Mouse (Mus musculus): ENCODE measurements around the gene Spc24. TPM values are rescaled to one million over a fixed set of nuclear protein-coding genes. Genes with fewer than 3 reads are reported as not detected.

Gene Spc24
- total RNA-seq, 2 experiments from 2014 or later: 0.77 to 2.2 TPM

DNA sequence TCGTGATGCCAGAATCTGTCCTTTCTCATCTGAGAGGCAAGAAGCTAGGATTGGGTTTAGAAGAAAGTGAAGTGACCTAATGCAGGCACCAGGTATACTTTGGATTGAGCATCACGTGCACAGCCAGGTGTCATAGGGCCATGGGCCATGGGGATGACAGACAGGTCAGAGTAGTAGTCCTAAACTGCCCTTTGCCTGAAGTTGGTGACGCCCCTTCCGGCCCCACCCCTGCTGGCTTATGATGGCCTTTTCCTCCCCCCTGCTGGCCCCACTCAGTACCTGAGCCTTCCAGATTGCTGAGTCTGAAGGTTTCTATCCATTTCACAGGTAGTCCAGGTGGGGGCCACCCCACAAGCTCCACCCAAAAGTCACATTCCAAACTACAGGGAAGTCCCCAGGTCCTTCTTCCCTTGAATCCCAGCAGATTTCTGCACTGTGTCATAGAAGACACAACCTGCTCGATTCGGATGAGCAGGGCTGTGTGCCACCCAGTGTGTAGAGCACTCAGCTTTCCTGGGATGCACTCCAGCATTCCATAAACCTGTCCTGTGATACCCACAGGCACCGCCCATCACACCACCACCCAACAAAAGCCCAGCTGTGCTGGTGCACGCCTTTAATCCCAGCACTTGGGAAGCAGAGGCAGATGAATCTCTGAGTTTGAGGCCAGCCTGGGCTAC, 53.4 kb downstream of the Spc24 start:
- no peak for DNase-seq

GRCm38 (mm10) chr9:21706085-21706484, 54.0 kb downstream of the Spc24 start:
- no peak for DNase-seq

Small RNA genes within 50 kb of the gene (microRNA-seq; reads per million reads assigned to microRNA genes)
- gene Mir7083 (ENCODE audit: borderline replicate concordance in 2 of 2): 0.74 to 4.0 reads per million in 2 experiments

Other genes starting within 250 kb of the Spc24 start
- under 1 TPM; 0.56 to 0.67 TPM for gene AB124611, start 234.1 kb downstream of the Spc24 start, total RNA-seq (2021)
- gene Carm1, start 213.4 kb downstream of the Spc24 start, total RNA-seq (2021): 10 to 100 TPM; 58.2 to 60.9 TPM
- 10 to 100 TPM; 41.6 to 41.8 TPM for gene Timm29, start 167.6 kb downstream of the Spc24 start, total RNA-seq (2021)
- gene Yipf2, start 167.5 kb downstream of the Spc24 start, total RNA-seq (2021): 1 to 10 TPM; 3.5 to 5.1 TPM
- gene Smarca4, start 144.1 kb downstream of the Spc24 start, total RNA-seq (2021): 10 to 100 TPM; 39.3 to 39.6 TPM
- gene Ldlr, start 36.8 kb downstream of the Spc24 start, total RNA-seq (2021): 1 to 10 TPM; 4.1 to 5.3 TPM
- 10 to 100 TPM; 14.3 to 17.5 TPM for gene Kank2, start 38.4 kb upstream of the Spc24 start, total RNA-seq (2021)
- under 1 TPM in 1 of 2 experiments, not detected in 1; 0.43 TPM for gene Angptl8, start 75.2 kb upstream of the Spc24 start, total RNA-seq (2021)
- 10 to 100 TPM; 10.7 to 14.7 TPM for gene Dock6, start 92.3 kb upstream of the Spc24 start, total RNA-seq (2021)
- gene Rab3d, start 157.9 kb upstream of the Spc24 start, total RNA-seq (2021): 1 to 10 TPM; 3.4 to 6.0 TPM
- under 1 TPM; 0.38 to 0.51 TPM for gene Ccdc159, start 167.2 kb upstream of the Spc24 start, total RNA-seq (2021)
- 10 to 100 TPM in 1 of 2 experiments, 1 to 10 TPM in 1; 8.6 to 14.6 TPM for gene Tmem205, start 167.3 kb upstream of the Spc24 start, total RNA-seq (2021)
- under 1 TPM; 0.56 to 0.83 TPM for gene Plppr2, start 176.7 kb upstream of the Spc24 start, total RNA-seq (2021)
- gene Swsap1, start 195.5 kb upstream of the Spc24 start, total RNA-seq (2021): 1 to 10 TPM; 1.6 to 2.7 TPM
- under 1 TPM; 0.20 to 0.59 TPM for gene Epor, start 203.2 kb upstream of the Spc24 start, total RNA-seq (2021)
- gene Rgl3, start 229.1 kb upstream of the Spc24 start, total RNA-seq (2021): under 1 TPM; 0.33 to 0.83 TPM
- not detected for gene Ccdc151, start 242.3 kb upstream of the Spc24 start, total RNA-seq (2021)
- 10 to 100 TPM; 24.1 to 35.3 TPM for gene Prkcsh, start 242.5 kb upstream of the Spc24 start, total RNA-seq (2021)